Mouse (Mus musculus) heart, embryonic 16.5 days (tissue): ENCODE measurements at regions not wholly inside any gene's neighbourhood (a gene's known extent, or its start where the extent isn't known, plus 50 kb on each side); places are given as distances from the start of the nearest gene placed in this dataset.

Experiments
- ATAC-seq: fragments of 200-750 bp; cut with Nextera tagmentation; replicated peaks from 2 replicates; pipeline ENCODE4 v1.8.0; 2017; ENCODE audit warnings: moderate number of reproducible peaks; ENCODE audit not compliant: insufficient read depth, low FRiP score; ENCODE audit errors: extremely low read depth
- H3K27ac ChIP-seq: fragments of 300-500 bp; sonication (generic); 2 replicates; pipeline ENCODE4 v1.5.1; 2014; ENCODE audit warnings: mild to moderate bottlenecking, low read length, control low read depth, moderate library complexity
- H3K27me3 ChIP-seq: fragments of 300-500 bp; sonication (generic); 2 replicates; pipeline ENCODE4 v1.6.1; 2014; ENCODE audit warnings: low read length, mixed read lengths; ENCODE audit not compliant: control insufficient read depth, insufficient read depth
- H3K36me3 ChIP-seq: fragments of 300-500 bp; sonication (generic); 2 replicates; pipeline ENCODE4 v1.6.1; 2014; ENCODE audit not compliant: control insufficient read depth, insufficient read depth
- H3K4me1 ChIP-seq: fragments of 300-500 bp; sonication (generic); 2 replicates; pipeline ENCODE4 v1.6.1; 2014; ENCODE audit warnings: low read length, mixed read lengths; ENCODE audit not compliant: control insufficient read depth, insufficient read depth
- H3K4me2 ChIP-seq: fragments of 300-500 bp; sonication (generic); 2 replicates; pipeline ENCODE4 v1.6.1; 2014; ENCODE audit warnings: low read depth, mild to moderate bottlenecking, control low read depth, low read length
- H3K4me3 ChIP-seq: fragments of 300-500 bp; sonication (generic); 2 replicates; pipeline ENCODE4 v1.5.1; 2014; ENCODE audit warnings: mild to moderate bottlenecking, control low read depth, low read length
- H3K9ac ChIP-seq: fragments of 300-500 bp; sonication (generic); 2 replicates; pipeline ENCODE4 v1.6.1; 2014; ENCODE audit warnings: low read length, control low read depth
- H3K9me3 ChIP-seq: fragments of 300-500 bp; sonication (generic); replicated peaks from 2 replicates; pipeline ENCODE4 v1.6.1; 2016; ENCODE audit warnings: low read length; ENCODE audit not compliant: control insufficient read depth
- WGBS: fragments of 180-500 bp; shearing (Covaris S2); extraction: QIAGEN DNeasy Blood & Tissue Kit; methylation state at CpG from one replicate; pipeline ENCODE4 v1.1.7; 2014; 5-methylcytosine and 5-hydroxymethylcytosine counted together

DNA sequence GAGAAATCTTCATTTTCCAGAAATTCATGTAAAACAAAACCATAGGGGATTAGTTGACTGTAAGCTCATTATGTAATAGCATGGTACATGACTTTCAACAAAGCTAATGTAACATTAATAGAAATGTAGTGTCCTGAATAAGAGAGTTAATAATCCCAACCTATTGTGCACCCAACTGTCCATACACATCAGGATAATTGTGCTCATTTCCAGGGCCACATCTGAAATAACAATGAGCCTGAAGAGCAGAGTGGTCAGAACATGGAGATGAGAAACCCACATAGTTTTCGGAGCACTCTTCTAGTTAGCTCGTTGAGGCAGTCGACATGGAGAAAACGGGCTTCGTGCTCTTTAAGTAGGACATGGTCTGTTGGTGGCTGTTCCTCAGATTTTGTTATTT lies 138.1 kb downstream of the Gm4791 start:
- Histone ChIP-seq H3K4me1 (no peaks in the 10 kb centered on the region), H3K9ac (no peak overlapping the region), H3K4me3 (no peak overlapping the region), H3K27ac (no peak overlapping the region), H3K36me3 (no peaks in the 10 kb centered on the region), H3K27me3 (no peaks in the 10 kb centered on the region; the same call in 1 of the 2 replicates), H3K4me2 (no peak overlapping the region), H3K9me3 (no peaks in the 10 kb centered on the region)
- 91% methylated on average over 5 of the region's 5 CpGs for WGBS
- ATAC-seq, result no peak

DNA sequence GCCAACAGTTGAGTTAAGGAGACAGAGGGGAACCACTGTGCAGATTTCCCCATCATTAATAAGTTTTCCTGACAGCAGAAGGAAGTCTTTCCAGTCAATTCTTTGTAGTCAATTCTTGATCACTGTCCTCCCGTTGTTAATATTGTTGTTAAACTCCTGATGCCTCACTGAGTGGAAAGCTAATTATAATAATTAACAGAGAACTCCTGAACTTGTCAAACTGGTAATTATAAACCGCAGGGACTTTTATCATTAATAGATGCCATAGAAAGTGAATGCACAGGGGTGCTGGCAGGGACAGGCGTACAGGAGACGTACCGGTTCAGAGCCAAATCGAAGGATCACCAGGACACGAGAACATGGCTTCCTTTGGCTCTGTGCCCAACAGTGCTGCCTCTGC lies 154.9 kb downstream of the Gm4791 start:
- no peak overlapping the region for H3K9ac ChIP-seq
- H3K4me2 ChIP-seq, result no peak overlapping the region
- H3K9me3 ChIP-seq, result no peaks in the 10 kb centered on the region
- H3K4me3 ChIP-seq, result no peak overlapping the region
- WGBS, result 83% methylated on average over 7 of the region's 7 CpGs
- H3K4me1 ChIP-seq, result no peaks in the 10 kb centered on the region
- H3K36me3 ChIP-seq, result no peaks in the 10 kb centered on the region
- no peaks in the 10 kb centered on the region; the same call in 1 of the 2 replicates for H3K27me3 ChIP-seq
- no peak overlapping the region for H3K27ac ChIP-seq
- no peak for ATAC-seq

DNA sequence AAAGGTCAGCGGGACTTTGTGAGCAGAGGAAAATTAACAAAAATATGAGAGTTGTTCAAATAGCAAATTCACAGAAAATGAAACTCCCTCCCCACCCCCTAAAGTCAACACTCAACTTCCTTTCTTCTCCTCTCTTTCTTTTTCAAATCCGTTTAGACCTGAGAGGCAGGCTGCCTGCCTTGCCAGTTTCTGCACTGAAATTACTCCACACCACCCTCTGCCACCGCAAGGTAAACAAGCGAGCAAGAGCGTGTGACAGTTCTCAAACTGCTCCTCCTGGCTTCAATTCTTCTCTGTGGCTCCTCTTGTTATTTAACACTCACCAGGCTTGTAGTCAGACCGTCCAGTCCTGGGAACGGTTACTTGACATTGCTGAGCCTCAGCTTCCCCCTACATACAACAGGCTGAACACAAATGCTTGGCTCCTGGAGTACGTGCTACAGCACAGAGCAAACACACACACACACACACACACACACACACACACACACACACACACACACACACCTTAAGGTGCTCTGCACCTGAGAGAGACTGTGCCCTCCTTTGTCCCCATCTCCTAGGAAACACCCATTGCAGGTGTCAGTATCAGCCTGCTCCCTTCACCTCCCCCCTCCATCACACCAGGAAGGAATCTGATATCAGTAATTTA lies 167.1 kb downstream of the Gm4791 start:
- no peak overlapping the region for H3K27ac ChIP-seq
- H3K9ac ChIP-seq, result no peak overlapping the region
- ATAC-seq, result no peak
- 41% methylated on average over 8 of the region's 8 CpGs for WGBS
- H3K27me3 ChIP-seq, result peaks cover 3% of the 10 kb centered on the region; the same call in 1 of the 2 replicates
- no peak overlapping the region for H3K4me2 ChIP-seq
- H3K9me3 ChIP-seq, result no peaks in the 10 kb centered on the region
- H3K4me3 ChIP-seq, result no peak overlapping the region
- H3K36me3 ChIP-seq, result no peaks in the 10 kb centered on the region
- H3K4me1 ChIP-seq, result no peaks in the 10 kb centered on the region

DNA sequence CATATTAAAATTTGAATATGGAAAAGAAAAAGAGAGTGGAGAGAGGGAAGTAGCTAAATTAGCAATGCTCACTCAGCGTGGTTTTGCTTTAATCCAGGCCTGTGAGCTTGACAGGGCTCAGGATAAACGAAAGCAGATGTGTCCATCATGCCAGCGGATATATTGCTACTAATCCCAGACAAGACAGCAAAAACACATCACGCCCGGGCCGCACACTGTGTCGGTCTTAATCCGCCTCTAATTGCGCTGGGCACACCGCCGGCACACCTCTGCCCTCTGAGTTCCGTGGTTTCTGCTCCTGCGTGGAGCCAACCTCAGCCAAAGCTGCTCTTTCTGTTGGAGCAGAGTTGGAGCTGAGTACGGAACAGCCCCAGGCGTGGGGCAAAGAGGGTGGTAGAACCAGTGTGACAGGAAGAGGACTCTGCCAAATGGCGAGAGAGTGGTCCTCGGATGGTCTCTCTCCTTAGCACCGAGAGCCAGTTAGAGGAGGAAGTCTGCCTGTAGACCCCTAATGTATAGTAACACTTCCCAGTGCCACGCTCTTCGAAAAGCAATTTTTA lies 169.2 kb downstream of the Gm4791 start:
- Histone ChIP-seq H3K27me3 (peaks cover 3% of the 10 kb centered on the region; the same call in 1 of the 2 replicates), H3K4me3 (no peak overlapping the region), H3K36me3 (no peaks in the 10 kb centered on the region), H3K27ac (no peak overlapping the region), H3K9me3 (no peaks in the 10 kb centered on the region), H3K4me1 (no peaks in the 10 kb centered on the region), H3K9ac (no peak overlapping the region), H3K4me2 (no peak overlapping the region)
- WGBS, result 72% methylated on average over 20 of the region's 20 CpGs
- no peak for ATAC-seq

DNA sequence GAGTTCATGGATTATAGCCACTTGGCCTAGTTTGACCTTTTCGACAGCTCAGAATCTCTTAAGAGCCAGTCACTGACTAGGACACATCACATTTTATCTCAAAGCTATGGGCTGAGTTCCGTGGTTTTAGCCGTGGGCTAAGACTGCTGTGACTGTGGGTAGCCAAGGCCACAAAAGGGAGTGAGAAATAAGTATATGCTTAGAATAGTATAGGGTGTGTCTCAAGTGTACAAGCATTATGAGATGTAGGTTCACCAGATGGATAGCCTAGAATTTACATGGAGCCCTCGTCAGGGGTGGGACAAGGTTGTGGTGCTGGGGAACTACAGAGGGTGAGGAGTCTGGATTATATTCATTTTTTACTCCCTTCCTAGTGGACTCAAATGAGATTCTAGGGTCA lies 177.5 kb downstream of the Gm4791 start:
- H3K9me3 ChIP-seq, result peaks cover 7% of the 10 kb centered on the region
- no peaks in the 10 kb centered on the region for H3K36me3 ChIP-seq
- no peaks in the 10 kb centered on the region for H3K4me1 ChIP-seq
- no peak overlapping the region for H3K4me2 ChIP-seq
- H3K27me3 ChIP-seq, result no peaks in the 10 kb centered on the region
- H3K9ac ChIP-seq, result no peak overlapping the region
- WGBS, result 69% methylated on average over 4 of the region's 4 CpGs
- H3K4me3 ChIP-seq, result no peak overlapping the region
- H3K27ac ChIP-seq, result no peak overlapping the region
- no peak for ATAC-seq

DNA sequence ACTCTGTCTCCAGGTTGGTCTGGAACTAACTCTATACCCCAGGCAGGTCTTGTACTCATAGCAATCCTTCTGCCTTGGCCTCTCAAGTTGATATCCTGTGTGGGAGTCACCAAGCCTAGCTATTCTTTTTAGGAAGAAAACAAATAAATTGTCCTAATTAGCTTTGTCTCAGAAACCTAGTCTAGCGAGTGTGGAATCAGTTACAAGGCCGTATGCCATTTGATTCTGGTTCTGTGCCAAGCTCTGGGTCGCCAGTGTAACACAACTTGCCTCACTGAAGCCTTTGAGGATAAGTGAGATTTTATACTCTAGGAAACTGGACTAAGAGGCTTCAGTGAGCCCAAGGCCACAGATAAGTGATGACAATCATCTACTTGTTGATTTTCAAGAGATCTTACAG lies 219.6 kb downstream of the Gm4791 start:
- H3K27ac ChIP-seq, result no peak overlapping the region

DNA sequence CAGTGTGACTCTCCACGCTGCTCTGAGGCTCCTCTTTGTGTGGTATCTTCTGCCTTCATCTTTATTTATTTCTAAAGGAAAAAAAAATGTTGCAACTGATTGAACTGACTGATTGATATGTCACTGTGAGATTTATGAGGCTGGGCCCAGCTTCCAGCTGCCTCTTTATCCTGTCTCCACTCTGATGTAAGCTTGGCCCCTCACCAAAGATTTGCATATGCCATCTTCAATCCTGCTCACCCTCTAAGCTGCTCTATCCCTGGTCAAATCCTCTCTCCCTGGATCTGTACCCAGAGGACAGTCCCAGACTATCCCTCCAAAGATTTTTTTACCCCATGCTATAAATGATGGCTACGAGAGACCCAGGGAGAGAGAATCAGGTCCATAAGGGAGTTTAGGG lies 225.0 kb downstream of the Gm4791 start:
- no peak overlapping the region for H3K9ac ChIP-seq
- no peaks in the 10 kb centered on the region for H3K27me3 ChIP-seq
- H3K27ac ChIP-seq, result no peak overlapping the region
- no peak overlapping the region for H3K4me3 ChIP-seq
- no peak overlapping the region for H3K4me2 ChIP-seq
- 80% methylated on average over 2 of the region's 2 CpGs for WGBS
- no peak for ATAC-seq
- no peaks in the 10 kb centered on the region for H3K9me3 ChIP-seq
- no peaks in the 10 kb centered on the region for H3K4me1 ChIP-seq
- H3K36me3 ChIP-seq, result no peaks in the 10 kb centered on the region

More for the DNA sequence above, 219.6 kb downstream of the Gm4791 start:
- no peak overlapping the region for H3K4me3 ChIP-seq
- WGBS, result 64% methylated on average over 3 of the region's 3 CpGs
- H3K36me3 ChIP-seq, result no peaks in the 10 kb centered on the region
- H3K9me3 ChIP-seq, result peaks cover 5% of the 10 kb centered on the region; the same call in 1 of the 2 replicates
- ATAC-seq, result no peak
- H3K4me1 ChIP-seq, result no peaks in the 10 kb centered on the region
- no peak overlapping the region for H3K4me2 ChIP-seq
- H3K27me3 ChIP-seq, result no peaks in the 10 kb centered on the region
- no peak overlapping the region for H3K9ac ChIP-seq

DNA sequence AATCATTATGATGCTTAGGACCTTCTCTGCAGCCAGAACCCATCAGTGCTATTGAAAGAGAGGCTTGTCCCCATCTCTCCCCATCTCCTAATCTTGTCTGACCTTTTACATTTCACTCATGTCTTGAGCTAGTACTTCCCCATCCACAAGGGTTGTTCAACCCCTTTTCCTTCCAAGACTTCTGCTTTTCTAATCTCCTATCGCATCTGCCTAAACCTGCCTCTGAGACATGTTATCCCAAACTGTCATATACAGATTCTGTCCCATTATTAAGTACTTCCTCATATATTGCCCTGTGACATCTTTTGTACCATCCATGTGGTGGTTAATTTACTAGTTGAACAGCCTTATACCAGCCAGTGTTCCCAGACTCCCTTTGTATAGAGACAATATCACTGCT lies 225.7 kb downstream of the Gm4791 start:
- Histone ChIP-seq H3K27ac (no peak overlapping the region), H3K9ac (no peak overlapping the region), H3K27me3 (no peaks in the 10 kb centered on the region), H3K4me3 (no peak overlapping the region), H3K4me1 (no peaks in the 10 kb centered on the region), H3K4me2 (no peak overlapping the region), H3K36me3 (no peaks in the 10 kb centered on the region), H3K9me3 (no peaks in the 10 kb centered on the region)
- no peak for ATAC-seq
- 71% methylated on average over 1 of the region's 1 CpGs for WGBS

DNA sequence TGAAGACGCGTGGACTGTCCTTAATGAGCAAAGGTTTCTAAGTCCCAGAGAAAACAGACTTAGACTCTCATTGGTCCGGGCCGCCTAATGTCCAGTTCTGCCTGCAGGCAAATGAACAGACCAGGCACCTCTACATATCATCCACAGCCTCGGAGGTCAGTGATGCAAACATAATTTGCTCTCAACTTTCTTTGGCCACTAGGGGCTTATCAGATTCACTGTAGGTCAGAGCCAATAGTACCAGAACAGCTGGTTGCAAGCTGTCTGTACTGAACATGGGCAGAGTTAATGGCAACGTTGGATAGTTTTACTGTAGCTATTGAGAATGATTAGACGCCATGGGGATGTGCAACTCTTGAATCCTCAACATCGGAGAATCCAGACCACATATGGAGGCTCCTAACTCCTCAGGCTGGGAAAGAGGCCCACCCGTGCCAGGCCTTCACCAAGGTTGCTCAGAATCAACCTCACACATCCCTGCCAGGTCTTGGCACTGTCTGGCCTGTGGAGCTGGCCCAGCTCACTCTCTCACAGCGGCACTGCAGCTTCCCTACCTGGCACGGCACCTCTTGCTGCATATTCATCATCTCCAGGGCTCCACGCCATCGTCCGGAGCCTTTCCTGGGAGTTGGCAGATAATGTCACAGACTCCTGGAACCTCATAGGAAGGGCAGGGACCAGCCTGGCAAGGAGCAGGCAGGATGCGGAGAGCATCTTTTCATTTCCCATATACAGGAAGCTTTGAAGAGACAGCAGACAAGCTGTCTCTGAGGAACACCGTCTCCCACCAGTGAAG lies 228.1 kb downstream of the Gm4791 start:
- H3K27me3 ChIP-seq, result no peaks in the 10 kb centered on the region
- no peaks in the 10 kb centered on the region for H3K36me3 ChIP-seq
- no peak overlapping the region for H3K4me3 ChIP-seq
- H3K9me3 ChIP-seq, result no peaks in the 10 kb centered on the region
- 79% methylated on average over 16 of the region's 16 CpGs for WGBS
- H3K9ac ChIP-seq, result no peak overlapping the region
- no peak overlapping the region for H3K27ac ChIP-seq
- no peak for ATAC-seq
- no peak overlapping the region for H3K4me2 ChIP-seq
- H3K4me1 ChIP-seq, result no peaks in the 10 kb centered on the region
